Mouse (Mus musculus): ENCODE data around the gene Dnah3. TPM values are rescaled to one million over a fixed set of nuclear protein-coding genes. Genes with fewer than 3 reads are reported as not detected.

Gene Dnah3
- polyA plus RNA-seq, 1 experiment from 2014 or later: not detected

GRCm38 (mm10) chr7:119892742-119893141 is 202.3 kb downstream of the Dnah3 start:
- Histone ChIP-seq H3K27me3 (ENCODE audit: control insufficient read depth, insufficient read depth, low read length) (no peaks in the 10 kb centered on the region), H3K9ac (ENCODE audit: low read length) (no peak overlapping the region), H3K9me3 (ENCODE audit: control insufficient read depth, low read length) (no peaks in the 10 kb centered on the region), H3K36me3 (ENCODE audit: control insufficient read depth, insufficient read depth, low read length) (no peaks in the 10 kb centered on the region), H3K4me3 (ENCODE audit: low read depth, low read length) (no peak overlapping the region), H3K4me2 (ENCODE audit: low read depth) (no peak overlapping the region), H3K4me1 (ENCODE audit: control insufficient read depth, insufficient read depth, low read length) (peaks cover 17% of the 10 kb centered on the region), H3K27ac (ENCODE audit: low read depth, low read length) (no peak overlapping the region)
- DNase-seq (ENCODE audit: low spot score): no peak
- ATAC-seq (ENCODE audit: insufficient read depth, low FRiP score, low TSS enrichment): no peak
- 91% methylated on average over 4 of the region's 4 CpGs for WGBS

DNA sequence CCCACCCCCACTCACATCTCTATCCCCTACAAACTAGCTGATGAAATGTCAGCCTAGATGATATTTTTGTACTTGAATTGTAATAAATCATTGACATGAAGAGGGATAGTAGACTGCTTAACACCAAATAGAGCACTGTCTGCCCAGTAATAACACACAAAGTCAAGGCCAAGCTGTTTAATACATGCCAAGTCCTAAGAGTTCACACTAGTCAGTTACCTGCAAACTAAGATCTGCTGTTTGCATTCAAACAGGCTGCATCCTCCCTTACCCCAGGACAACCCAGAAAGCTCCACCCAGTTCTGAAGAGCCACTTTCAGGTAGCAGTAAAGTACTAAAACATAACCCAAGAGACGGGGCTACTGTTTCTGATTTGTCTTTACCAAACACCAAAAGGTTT is 202.9 kb downstream of the Dnah3 start:
- Histone ChIP-seq H3K4me1 (ENCODE audit: control insufficient read depth, insufficient read depth, low read length) (peaks cover 17% of the 10 kb centered on the region), H3K36me3 (ENCODE audit: control insufficient read depth, insufficient read depth, low read length) (no peaks in the 10 kb centered on the region), H3K4me3 (ENCODE audit: low read depth, low read length) (no peak overlapping the region), H3K9ac (ENCODE audit: low read length) (no peak overlapping the region), H3K4me2 (ENCODE audit: low read depth) (no peak overlapping the region), H3K27me3 (ENCODE audit: control insufficient read depth, insufficient read depth, low read length) (no peaks in the 10 kb centered on the region), H3K9me3 (ENCODE audit: control insufficient read depth, low read length) (no peaks in the 10 kb centered on the region), H3K27ac (ENCODE audit: low read depth, low read length) (no peak overlapping the region)
- ATAC-seq (ENCODE audit: insufficient read depth, low FRiP score, low TSS enrichment): no peak
- 95% methylated on average over 1 of the region's 1 CpGs for WGBS
- no peak for DNase-seq (ENCODE audit: low spot score)

DNA sequence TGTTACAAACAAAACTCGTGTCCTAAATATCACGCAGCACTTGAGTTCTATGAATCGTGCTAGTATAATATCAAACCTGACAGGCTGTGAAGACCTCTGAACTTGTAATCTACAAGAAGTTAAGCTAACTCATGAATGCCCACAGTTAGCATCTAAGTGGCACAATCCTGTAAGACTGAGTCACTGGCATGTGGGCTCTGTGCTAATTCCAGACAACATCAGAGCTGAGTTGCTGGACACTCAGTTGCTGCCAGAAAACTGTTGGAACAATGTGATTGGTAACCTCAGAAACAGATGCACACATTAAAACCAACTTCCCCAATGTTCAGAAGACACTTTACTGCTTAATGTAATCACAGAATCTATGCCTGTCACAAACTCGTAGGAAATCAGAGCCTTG is 207.2 kb downstream of the Dnah3 start:
- ATAC-seq (ENCODE audit: insufficient read depth, low FRiP score, low TSS enrichment) (no peak), DNase-seq (ENCODE audit: low spot score) (no peak)
- WGBS: 94% methylated on average over 4 of the region's 4 CpGs
- no peak overlapping the region for H3K4me3 ChIP-seq (ENCODE audit: low read depth, low read length)
- H3K27me3 ChIP-seq (ENCODE audit: control insufficient read depth, insufficient read depth, low read length): no peaks in the 10 kb centered on the region
- no peak overlapping the region for H3K27ac ChIP-seq (ENCODE audit: low read depth, low read length)
- H3K36me3 ChIP-seq (ENCODE audit: control insufficient read depth, insufficient read depth, low read length): no peaks in the 10 kb centered on the region
- no peaks in the 10 kb centered on the region for H3K9me3 ChIP-seq (ENCODE audit: control insufficient read depth, low read length)
- H3K4me1 ChIP-seq (ENCODE audit: control insufficient read depth, insufficient read depth, low read length): no peaks in the 10 kb centered on the region
- no peak overlapping the region for H3K4me2 ChIP-seq (ENCODE audit: low read depth)
- no peak overlapping the region for H3K9ac ChIP-seq (ENCODE audit: low read length)

GRCm38 (mm10) chr7:119881229-119881628 is 213.9 kb downstream of the Dnah3 start:
- H3K4me1 ChIP-seq (ENCODE audit: control insufficient read depth, insufficient read depth, low read length): no peaks in the 10 kb centered on the region
- DNase-seq (ENCODE audit: low spot score) (no peak), ATAC-seq (ENCODE audit: insufficient read depth, low FRiP score, low TSS enrichment) (no peak)
- no peak overlapping the region for H3K9ac ChIP-seq (ENCODE audit: low read length)
- H3K9me3 ChIP-seq (ENCODE audit: control insufficient read depth, low read length): no peaks in the 10 kb centered on the region
- H3K36me3 ChIP-seq (ENCODE audit: control insufficient read depth, insufficient read depth, low read length): no peaks in the 10 kb centered on the region
- WGBS: 89% methylated on average over 2 of the region's 2 CpGs
- H3K4me3 ChIP-seq (ENCODE audit: low read depth, low read length): no peak overlapping the region
- H3K27me3 ChIP-seq (ENCODE audit: control insufficient read depth, insufficient read depth, low read length): no peaks in the 10 kb centered on the region
- no peak overlapping the region for H3K4me2 ChIP-seq (ENCODE audit: low read depth)
- H3K27ac ChIP-seq (ENCODE audit: low read depth, low read length): no peak overlapping the region

GRCm38 (mm10) chr7:119880345-119880744 is 214.7 kb downstream of the Dnah3 start:
- 93% methylated on average over 5 of the region's 5 CpGs for WGBS

DNA sequence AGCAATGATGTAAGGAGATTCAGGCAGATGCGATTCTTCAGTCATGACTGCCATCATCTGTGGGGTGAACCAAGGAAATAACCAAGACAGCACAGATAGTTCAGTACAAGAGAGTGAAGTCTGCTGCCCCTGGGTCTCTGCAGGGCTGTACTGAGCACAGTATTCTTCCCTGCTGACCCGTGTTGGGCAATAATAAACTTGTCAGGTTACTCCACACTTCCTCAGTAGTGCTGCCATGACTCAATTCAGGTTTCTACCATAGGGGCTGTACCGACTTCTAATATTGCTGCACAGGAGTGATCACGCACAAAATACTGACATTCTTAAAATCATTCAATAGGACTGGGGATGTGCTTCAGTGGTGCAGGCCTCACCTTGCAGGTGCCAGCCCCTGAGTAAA is 215.9 kb downstream of the Dnah3 start:
- H3K4me2 ChIP-seq (ENCODE audit: low read depth): no peak overlapping the region
- no peak overlapping the region for H3K9ac ChIP-seq (ENCODE audit: low read length)
- no peak overlapping the region for H3K4me3 ChIP-seq (ENCODE audit: low read depth, low read length)
- ATAC-seq (ENCODE audit: insufficient read depth, low FRiP score, low TSS enrichment) (no peak), DNase-seq (ENCODE audit: low spot score) (no peak)
- no peaks in the 10 kb centered on the region for H3K4me1 ChIP-seq (ENCODE audit: control insufficient read depth, insufficient read depth, low read length)
- no peak overlapping the region for H3K27ac ChIP-seq (ENCODE audit: low read depth, low read length)
- H3K27me3 ChIP-seq (ENCODE audit: control insufficient read depth, insufficient read depth, low read length): no peaks in the 10 kb centered on the region
- WGBS: 94% methylated on average over 4 of the region's 4 CpGs
- H3K36me3 ChIP-seq (ENCODE audit: control insufficient read depth, insufficient read depth, low read length): no peaks in the 10 kb centered on the region
- no peaks in the 10 kb centered on the region for H3K9me3 ChIP-seq (ENCODE audit: control insufficient read depth, low read length)

More at GRCm38 (mm10) chr7:119880345-119880744, 214.7 kb downstream of the Dnah3 start:
- Histone ChIP-seq H3K9ac (ENCODE audit: low read length) (no peak overlapping the region), H3K4me1 (ENCODE audit: control insufficient read depth, insufficient read depth, low read length) (no peaks in the 10 kb centered on the region), H3K27ac (ENCODE audit: low read depth, low read length) (no peak overlapping the region), H3K4me2 (ENCODE audit: low read depth) (no peak overlapping the region), H3K27me3 (ENCODE audit: control insufficient read depth, insufficient read depth, low read length) (no peaks in the 10 kb centered on the region), H3K9me3 (ENCODE audit: control insufficient read depth, low read length) (no peaks in the 10 kb centered on the region), H3K36me3 (ENCODE audit: control insufficient read depth, insufficient read depth, low read length) (no peaks in the 10 kb centered on the region), H3K4me3 (ENCODE audit: low read depth, low read length) (no peak overlapping the region)
- DNase-seq (ENCODE audit: low spot score) (no peak), ATAC-seq (ENCODE audit: insufficient read depth, low FRiP score, low TSS enrichment) (no peak)

DNA sequence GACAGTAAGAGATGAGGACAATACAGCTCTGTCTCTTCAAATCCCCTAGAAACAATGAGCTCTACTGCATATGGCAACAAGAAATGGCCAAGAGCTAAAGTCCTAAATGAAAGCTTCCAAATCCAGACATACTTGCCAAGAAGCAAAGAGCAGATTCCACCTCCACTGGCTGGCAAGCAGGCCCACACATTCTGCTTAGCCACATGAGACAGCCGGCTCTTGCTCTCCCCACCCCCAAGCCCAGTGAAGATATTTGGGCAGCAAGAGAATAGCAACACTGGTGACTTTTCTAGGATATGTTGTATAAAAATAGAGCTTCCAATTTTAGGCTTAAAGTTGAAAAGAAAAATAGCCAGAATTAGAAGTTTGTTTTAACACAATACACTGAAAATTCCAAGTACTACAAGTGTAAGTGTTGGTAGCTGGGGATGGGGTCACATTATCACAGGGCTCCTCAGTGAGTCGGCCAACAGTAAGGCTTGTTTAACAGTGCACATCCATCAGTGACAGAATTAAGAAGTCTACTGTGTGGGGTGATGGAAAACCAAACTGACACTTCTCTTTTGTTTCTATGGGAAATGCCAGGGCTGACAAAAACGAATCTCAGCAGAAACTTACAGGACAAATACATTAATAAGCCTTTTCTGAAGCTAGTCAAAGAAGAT is 219.2 kb downstream of the Dnah3 start:
- no peaks in the 10 kb centered on the region for H3K4me1 ChIP-seq (ENCODE audit: control insufficient read depth, insufficient read depth, low read length)
- no peaks in the 10 kb centered on the region for H3K27me3 ChIP-seq (ENCODE audit: control insufficient read depth, insufficient read depth, low read length)
- no peaks in the 10 kb centered on the region for H3K36me3 ChIP-seq (ENCODE audit: control insufficient read depth, insufficient read depth, low read length)
- DNase-seq (ENCODE audit: low spot score): no peak
- H3K9ac ChIP-seq (ENCODE audit: low read length): no peak overlapping the region
- no peaks in the 10 kb centered on the region for H3K9me3 ChIP-seq (ENCODE audit: control insufficient read depth, low read length)
- no peak overlapping the region for H3K27ac ChIP-seq (ENCODE audit: low read depth, low read length)
- ATAC-seq (ENCODE audit: insufficient read depth, low FRiP score, low TSS enrichment): no peak
- H3K4me2 ChIP-seq (ENCODE audit: low read depth): no peak overlapping the region
- H3K4me3 ChIP-seq (ENCODE audit: low read depth, low read length): no peak overlapping the region
- WGBS: 66% methylated on average over 3 of the region's 3 CpGs

DNA sequence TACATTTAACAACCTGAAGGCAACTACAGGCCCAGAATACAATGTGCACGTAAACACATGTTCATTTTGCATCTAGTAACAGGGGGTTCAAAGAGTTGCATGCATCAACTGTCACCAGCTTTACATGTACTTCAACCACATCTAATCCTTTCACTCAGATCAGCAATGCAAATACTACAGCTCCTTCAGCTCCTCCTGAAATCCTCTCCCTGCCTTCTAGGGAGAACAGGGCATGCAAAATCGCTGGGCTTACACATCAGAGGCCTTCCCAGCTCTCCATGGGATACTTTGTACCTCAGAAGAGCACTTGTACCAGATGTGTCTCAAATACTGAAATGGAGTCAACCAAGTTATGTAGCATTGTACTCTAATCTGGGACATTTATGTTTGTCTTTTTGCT is 222.0 kb downstream of the Dnah3 start:
- Histone ChIP-seq H3K4me2 (ENCODE audit: low read depth) (no peak overlapping the region), H3K4me1 (ENCODE audit: control insufficient read depth, insufficient read depth, low read length) (no peaks in the 10 kb centered on the region), H3K4me3 (ENCODE audit: low read depth, low read length) (no peak overlapping the region), H3K9ac (ENCODE audit: low read length) (no peak overlapping the region), H3K36me3 (ENCODE audit: control insufficient read depth, insufficient read depth, low read length) (no peaks in the 10 kb centered on the region), H3K27ac (ENCODE audit: low read depth, low read length) (no peak overlapping the region), H3K27me3 (ENCODE audit: control insufficient read depth, insufficient read depth, low read length) (no peaks in the 10 kb centered on the region), H3K9me3 (ENCODE audit: control insufficient read depth, low read length) (no peaks in the 10 kb centered on the region)
- no peak for ATAC-seq (ENCODE audit: insufficient read depth, low FRiP score, low TSS enrichment)
- WGBS: 54% methylated on average over 2 of the region's 2 CpGs
- no peak for DNase-seq (ENCODE audit: low spot score)

Measured in neural tube, embryonic 11.5 days (tissue).